ENCODE assay signal across 18 mouse cellular contexts in genomic region chr4:105486376-105486775, GRCm38 (mm10).
"Had no signal": no experiment of that assay in that cellular context is flagged by ENCODE, and none has a peak within 500 bp of the region (broad histone marks: within the 10 kb centered on the region; RNA-seq: fewer than 3 reads in every experiment).

No protein-coding gene starts in this region.

- H3K9ac ChIP-seq: limb, embryonic 12.5 days; limb, embryonic 15.5 days; liver, embryonic 14.5 days; lung, embryonic 15.5 days had no signal

- H3K27ac ChIP-seq: limb, embryonic 12.5 days; limb, embryonic 15.5 days; liver, embryonic 14.5 days; lung, embryonic 15.5 days; midbrain, embryonic 10.5 days; stomach, postnatal 0 days had no signal

- H3K4me1 ChIP-seq: limb, embryonic 15.5 days; lung, embryonic 15.5 days had no signal

- H3K4me3 ChIP-seq: limb, embryonic 12.5 days; limb, embryonic 15.5 days; lung, embryonic 15.5 days; megakaryocyte, embryonic 14.5 days; midbrain, embryonic 10.5 days had no signal

- H3K27me3 ChIP-seq: limb, embryonic 12.5 days; limb, embryonic 15.5 days; lung, embryonic 15.5 days; megakaryocyte, embryonic 14.5 days had no signal

- H3K9me3 ChIP-seq: limb, embryonic 12.5 days; limb, embryonic 15.5 days; lung, embryonic 15.5 days; midbrain, embryonic 10.5 days had no signal

- H3K36me3 ChIP-seq: limb, embryonic 12.5 days; limb, embryonic 15.5 days; lung, embryonic 15.5 days; midbrain, embryonic 10.5 days had no signal

- DNase-seq: kidney, adult 9 months; kidney, postnatal 14 days; kidney, postnatal 4 days; lung, adult 18-20 months; lung, postnatal 10 days; lung, postnatal 36 days; midbrain, embryonic 14.5 days; thymus, adult 2 months; thymus, postnatal 14 days; thymus, postnatal 4 days had no signal

- H3K4me2 ChIP-seq: limb, embryonic 12.5 days; limb, embryonic 15.5 days; liver, embryonic 11.5 days; lung, embryonic 15.5 days had no signal
